Mouse (Mus musculus): ENCODE results near the gene Zwilch. TPM values are rescaled to one million over a fixed set of nuclear protein-coding genes. Genes with fewer than 3 reads are reported as not detected.
"Not testable (repeated sequence)": the region's sequence is repeated elsewhere in the genome, so short reads cannot be mapped to it uniquely, and the experiment has no call there.

Gene Zwilch
- polyA plus RNA-seq, 1 experiment from 2014 or later: 13.5 TPM

- Histone ChIP-seq H3K27ac (ENCODE audit: low read length) (peak overlapping the region; percentile 86), H3K36me3 (ENCODE audit: control insufficient read depth, insufficient read depth) (peaks cover 26% of the 10 kb centered on the region), H3K4me1 (ENCODE audit: control insufficient read depth, low read depth, low read length) (peaks cover 22% of the 10 kb centered on the region), H3K9me3 (replicated peaks; ENCODE audit: control insufficient read depth, low read length) (no peaks in the 10 kb centered on the region), H3K27me3 (ENCODE audit: control insufficient read depth, insufficient read depth, low read depth, low read length) (no peaks in the 10 kb centered on the region), H3K4me3 (ENCODE audit: low read depth, low read length) (peak overlapping the region; percentile 74), H3K9ac (ENCODE audit: low read depth, low read length) (peak overlapping the region; percentile 83), H3K4me2 (ENCODE audit: low read depth, low read length) (peak overlapping the region; percentile 69)
- WGBS (ENCODE audit: insufficient replicate concordance): 2% methylated on average over 18 of the region's 18 CpGs
- ATAC-seq (ENCODE audit: low read depth): peak; percentile 23
Measured at GRCm38 (mm10) chr9:64172145-64172815, 624 bp downstream of the Zwilch start.

- WGBS (ENCODE audit: insufficient replicate concordance): 80% methylated on average over 3 of the region's 3 CpGs
- peaks cover 17% of the 10 kb centered on the region for H3K4me1 ChIP-seq (ENCODE audit: control insufficient read depth, low read depth, low read length)
- not testable (repeated sequence) for H3K36me3 ChIP-seq (ENCODE audit: control insufficient read depth, insufficient read depth); H3K4me3 ChIP-seq (ENCODE audit: low read depth, low read length); ATAC-seq (ENCODE audit: low read depth); H3K9me3 ChIP-seq (replicated peaks; ENCODE audit: control insufficient read depth, low read length); H3K27me3 ChIP-seq (ENCODE audit: control insufficient read depth, insufficient read depth, low read depth, low read length); H3K9ac ChIP-seq (ENCODE audit: low read depth, low read length); H3K27ac ChIP-seq (ENCODE audit: low read length); H3K4me2 ChIP-seq (ENCODE audit: low read depth, low read length)
Measured at GRCm38 (mm10) chr9:64169967-64170366, 2.9 kb downstream of the Zwilch start.

- H3K9ac ChIP-seq (ENCODE audit: low read depth, low read length): no peak overlapping the region
- no peak for ATAC-seq (ENCODE audit: low read depth)
- H3K4me3 ChIP-seq (ENCODE audit: low read depth, low read length): no peak overlapping the region
- peaks cover 45% of the 10 kb centered on the region for H3K36me3 ChIP-seq (ENCODE audit: control insufficient read depth, insufficient read depth)
- H3K4me1 ChIP-seq (ENCODE audit: control insufficient read depth, low read depth, low read length): peaks cover 3% of the 10 kb centered on the region
- no peak overlapping the region for H3K27ac ChIP-seq (ENCODE audit: low read length)
- no peaks in the 10 kb centered on the region for H3K27me3 ChIP-seq (ENCODE audit: control insufficient read depth, insufficient read depth, low read depth, low read length)
- H3K4me2 ChIP-seq (ENCODE audit: low read depth, low read length): no peak overlapping the region
- H3K9me3 ChIP-seq (replicated peaks; ENCODE audit: control insufficient read depth, low read length): no peaks in the 10 kb centered on the region
- 80% methylated on average over 5 of the region's 5 CpGs for WGBS (ENCODE audit: insufficient replicate concordance)
Measured at GRCm38 (mm10) chr9:64160471-64160870, 12.4 kb downstream of the Zwilch start.

- Histone ChIP-seq H3K4me2 (ENCODE audit: low read depth, low read length) (no peak overlapping the region), H3K4me1 (ENCODE audit: control insufficient read depth, low read depth, low read length) (peaks cover 3% of the 10 kb centered on the region), H3K27ac (ENCODE audit: low read length) (no peak overlapping the region), H3K9ac (ENCODE audit: low read depth, low read length) (no peak overlapping the region), H3K36me3 (ENCODE audit: control insufficient read depth, insufficient read depth) (peaks cover 43% of the 10 kb centered on the region), H3K9me3 (replicated peaks; ENCODE audit: control insufficient read depth, low read length) (no peaks in the 10 kb centered on the region), H3K4me3 (ENCODE audit: low read depth, low read length) (no peak overlapping the region), H3K27me3 (ENCODE audit: control insufficient read depth, insufficient read depth, low read depth, low read length) (no peaks in the 10 kb centered on the region)
- WGBS (ENCODE audit: insufficient replicate concordance): 29% methylated on average over 1 of the region's 1 CpGs
- ATAC-seq (ENCODE audit: low read depth): no peak
Measured at GRCm38 (mm10) chr9:64156641-64157040, 16.3 kb downstream of the Zwilch start.

GRCm38 (mm10) chr9:64139879-64140278 is 33.0 kb downstream of the Zwilch start:
- Histone ChIP-seq H3K4me1 (ENCODE audit: control insufficient read depth, low read depth, low read length) (no peaks in the 10 kb centered on the region), H3K9ac (ENCODE audit: low read depth, low read length) (no peak overlapping the region), H3K27ac (ENCODE audit: low read length) (no peak overlapping the region), H3K4me2 (ENCODE audit: low read depth, low read length) (no peak overlapping the region), H3K36me3 (ENCODE audit: control insufficient read depth, insufficient read depth) (peaks cover 25% of the 10 kb centered on the region), H3K4me3 (ENCODE audit: low read depth, low read length) (no peak overlapping the region), H3K27me3 (ENCODE audit: control insufficient read depth, insufficient read depth, low read depth, low read length) (no peaks in the 10 kb centered on the region), H3K9me3 (replicated peaks; ENCODE audit: control insufficient read depth, low read length) (no peaks in the 10 kb centered on the region)
- ATAC-seq (ENCODE audit: low read depth): no peak
- 69% methylated on average over 9 of the region's 9 CpGs for WGBS (ENCODE audit: insufficient replicate concordance)

- not testable (repeated sequence) for H3K4me2 ChIP-seq (ENCODE audit: low read depth, low read length); H3K9me3 ChIP-seq (replicated peaks; ENCODE audit: control insufficient read depth, low read length); H3K27me3 ChIP-seq (ENCODE audit: control insufficient read depth, insufficient read depth, low read depth, low read length); H3K4me1 ChIP-seq (ENCODE audit: control insufficient read depth, low read depth, low read length); H3K27ac ChIP-seq (ENCODE audit: low read length); ATAC-seq (ENCODE audit: low read depth); H3K9ac ChIP-seq (ENCODE audit: low read depth, low read length); H3K4me3 ChIP-seq (ENCODE audit: low read depth, low read length)
- H3K36me3 ChIP-seq (ENCODE audit: control insufficient read depth, insufficient read depth): peaks cover 21% of the 10 kb centered on the region
- 6% methylated on average over 6 of the region's 6 CpGs for WGBS (ENCODE audit: insufficient replicate concordance)
Measured at GRCm38 (mm10) chr9:64138896-64139295, 34.0 kb downstream of the Zwilch start.

- Histone ChIP-seq H3K36me3 (ENCODE audit: control insufficient read depth, insufficient read depth) (peaks cover under 1% of the 10 kb centered on the region), H3K4me1 (ENCODE audit: control insufficient read depth, low read depth, low read length) (no peaks in the 10 kb centered on the region), H3K4me3 (ENCODE audit: low read depth, low read length) (no peak overlapping the region), H3K27ac (ENCODE audit: low read length) (no peak overlapping the region), H3K9me3 (replicated peaks; ENCODE audit: control insufficient read depth, low read length) (no peaks in the 10 kb centered on the region), H3K27me3 (ENCODE audit: control insufficient read depth, insufficient read depth, low read depth, low read length) (no peaks in the 10 kb centered on the region), H3K4me2 (ENCODE audit: low read depth, low read length) (no peak overlapping the region), H3K9ac (ENCODE audit: low read depth, low read length) (no peak overlapping the region)
- 70% methylated on average over 6 of the region's 6 CpGs for WGBS (ENCODE audit: insufficient replicate concordance)
- ATAC-seq (ENCODE audit: low read depth): no peak
Measured at GRCm38 (mm10) chr9:64131623-64132022, 41.3 kb downstream of the Zwilch start.

- no peak overlapping the region for H3K9ac ChIP-seq (ENCODE audit: low read depth, low read length)
- WGBS (ENCODE audit: insufficient replicate concordance): 29% methylated on average over 12 of the region's 12 CpGs
- no peaks in the 10 kb centered on the region for H3K9me3 ChIP-seq (replicated peaks; ENCODE audit: control insufficient read depth, low read length)
- H3K4me1 ChIP-seq (ENCODE audit: control insufficient read depth, low read depth, low read length): no peaks in the 10 kb centered on the region
- no peak overlapping the region for H3K4me3 ChIP-seq (ENCODE audit: low read depth, low read length)
- no peaks in the 10 kb centered on the region for H3K36me3 ChIP-seq (ENCODE audit: control insufficient read depth, insufficient read depth)
- H3K27me3 ChIP-seq (ENCODE audit: control insufficient read depth, insufficient read depth, low read depth, low read length): no peaks in the 10 kb centered on the region
- ATAC-seq (ENCODE audit: low read depth): no peak
- H3K27ac ChIP-seq (ENCODE audit: low read length): no peak overlapping the region
- no peak overlapping the region for H3K4me2 ChIP-seq (ENCODE audit: low read depth, low read length)
Measured at GRCm38 (mm10) chr9:64126121-64126520, 46.8 kb downstream of the Zwilch start.

GRCm38 (mm10) chr9:64125307-64125706 is 47.6 kb downstream of the Zwilch start:
- H3K4me2 ChIP-seq (ENCODE audit: low read depth, low read length): no peak overlapping the region
- H3K9me3 ChIP-seq (replicated peaks; ENCODE audit: control insufficient read depth, low read length): no peaks in the 10 kb centered on the region
- 69% methylated on average over 3 of the region's 3 CpGs for WGBS (ENCODE audit: insufficient replicate concordance)
- H3K4me3 ChIP-seq (ENCODE audit: low read depth, low read length): no peak overlapping the region
- no peak for ATAC-seq (ENCODE audit: low read depth)
- no peak overlapping the region for H3K27ac ChIP-seq (ENCODE audit: low read length)
- H3K9ac ChIP-seq (ENCODE audit: low read depth, low read length): no peak overlapping the region
- no peaks in the 10 kb centered on the region for H3K27me3 ChIP-seq (ENCODE audit: control insufficient read depth, insufficient read depth, low read depth, low read length)
- H3K36me3 ChIP-seq (ENCODE audit: control insufficient read depth, insufficient read depth): no peaks in the 10 kb centered on the region
- no peaks in the 10 kb centered on the region; the same call in 1 of the 2 replicates for H3K4me1 ChIP-seq (ENCODE audit: control insufficient read depth, low read depth, low read length)
